Mouse (Mus musculus): Measurements from ENCODE around the gene Fkbp5. TPM values are rescaled to one million over a fixed set of nuclear protein-coding genes. Genes with fewer than 3 reads are reported as not detected.
"Not testable (repeated sequence)": the region's sequence is repeated elsewhere in the genome, so short reads cannot be mapped to it uniquely, and the experiment has no call there.

The Fkbp5 gene
- total RNA-seq (2021), result 10 to 100 TPM; 68.0 to 69.5 TPM
- polyA plus RNA-seq (2012; rRNA removed), result 24.4 and 27.1 TPM in 2 replicates
- long read RNA-seq, transcript Fkbp5-201 (11 exons, 3,543 nt), result major isoform, 49 of 67 reads
- long read RNA-seq, partial matches to known transcripts, result 3 of 67 reads
- long read RNA-seq, other reads (novel, unspliced or antisense), result 15 of 67 reads

DNA sequence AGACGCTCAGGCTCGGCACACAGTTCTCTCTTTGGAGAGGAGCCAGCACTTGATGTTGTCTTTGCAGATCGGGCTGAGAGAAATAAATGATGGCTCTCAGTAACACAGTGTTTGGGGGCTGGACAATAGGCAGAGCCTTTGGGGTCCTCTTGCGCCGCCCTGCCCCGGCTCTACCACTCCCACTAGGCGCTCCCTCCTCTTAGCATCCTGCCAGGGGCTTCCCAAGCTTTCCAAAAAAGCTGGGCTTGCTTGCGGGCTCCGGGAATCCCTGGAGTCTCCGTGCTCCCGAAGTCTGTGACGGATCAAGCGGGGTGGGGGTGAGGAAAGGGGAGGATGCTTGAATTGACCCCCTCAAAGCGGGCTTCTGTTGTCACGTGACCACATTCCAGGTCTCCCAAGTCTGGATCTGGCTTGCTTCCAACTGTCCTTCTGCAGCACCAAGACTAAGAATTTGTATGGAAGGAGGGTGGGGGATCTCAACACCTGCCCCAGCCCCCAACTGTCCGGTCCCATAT is at the start of gene Fkbp5:
TSS of gene Fkbp5 (minus strand) at position 87 of the 515 bp plus-strand sequence.
- DNase-seq, result peak; percentile 75

DNA sequence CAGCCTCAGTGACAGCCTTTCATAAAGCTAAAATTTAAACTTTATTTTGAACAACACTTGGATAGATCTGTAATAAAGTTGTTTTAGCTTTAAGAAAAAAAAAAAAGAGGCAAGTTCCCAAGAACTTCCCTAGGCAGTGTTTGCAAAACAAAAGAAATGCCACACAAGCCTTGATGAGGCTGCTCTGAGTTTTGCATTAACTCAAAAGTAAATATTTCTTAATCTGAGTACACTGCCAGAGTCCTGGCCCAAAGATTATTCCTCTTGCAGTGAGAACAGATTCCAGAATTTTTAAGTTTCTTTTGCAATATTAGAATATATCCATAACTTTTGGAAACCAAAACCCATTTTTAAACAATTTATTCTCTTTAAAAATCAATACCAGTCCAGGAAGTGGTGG is 47.9 kb upstream of the Fkbp5 start:
- no peak for DNase-seq

DNA sequence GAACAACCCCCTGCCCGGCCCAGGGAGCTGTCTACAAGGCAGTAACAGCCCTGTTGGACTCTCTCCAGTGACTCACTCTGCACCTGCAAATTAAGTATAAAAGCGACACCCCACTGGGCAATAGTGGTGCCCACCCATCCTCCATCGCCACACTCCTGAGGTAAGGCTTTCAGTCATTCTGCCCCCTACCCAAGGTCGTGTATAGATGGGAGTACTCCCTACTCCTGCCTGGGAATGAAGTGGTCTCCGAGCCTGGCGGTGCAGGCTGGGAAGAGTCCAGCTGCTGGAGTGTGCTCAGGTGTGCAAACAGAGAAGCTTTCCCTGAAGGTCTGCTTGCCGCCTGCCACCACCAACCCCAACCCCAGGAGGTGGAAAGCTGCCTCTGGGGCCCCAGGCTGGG is 44.3 kb upstream of the Fkbp5 start:
- no peak for DNase-seq

DNA sequence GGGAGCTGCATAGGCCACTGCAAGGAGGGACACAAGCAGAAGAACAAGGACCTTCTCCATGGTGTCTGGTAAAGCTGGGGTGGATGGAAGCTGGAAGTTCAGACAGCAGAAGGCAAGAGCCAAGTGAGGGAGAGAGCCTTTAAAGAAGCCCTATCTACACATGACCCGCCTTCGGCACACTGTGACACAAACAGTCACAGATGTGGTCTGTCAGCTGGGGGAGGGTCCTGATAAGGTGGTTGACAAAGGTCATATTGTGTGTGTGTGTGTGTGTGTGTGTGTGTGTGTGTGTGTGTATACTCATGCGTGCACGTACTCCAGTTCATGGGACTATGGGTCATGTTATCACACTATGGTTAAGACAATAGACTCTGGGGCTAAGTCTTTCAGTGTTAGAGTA is 43.3 kb upstream of the Fkbp5 start, which contains the start of gene Clps:
TSS of gene Clps (minus strand) at position 169 of the 400 bp plus-strand sequence.
- no peak for DNase-seq

DNA sequence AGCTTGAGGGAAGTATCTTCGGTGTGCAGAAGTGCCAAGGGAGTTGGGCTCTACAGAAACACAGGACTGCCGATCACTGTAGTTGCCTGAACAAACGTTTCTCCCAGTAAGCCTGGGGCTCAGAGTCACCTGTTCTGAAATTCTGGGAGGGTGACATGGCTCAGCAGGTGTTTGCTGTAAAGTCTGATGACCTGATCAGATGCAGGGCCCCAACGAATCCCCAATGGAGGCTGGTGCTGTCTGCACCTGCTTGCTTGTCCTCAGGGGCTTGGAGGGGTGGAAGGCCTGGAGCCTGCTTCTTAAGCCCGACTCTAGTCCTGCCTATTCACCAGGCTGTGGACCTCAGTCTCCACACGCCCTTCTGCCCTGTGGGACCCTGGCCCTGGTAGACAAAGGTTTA is 40.4 kb upstream of the Fkbp5 start:
- no peak for DNase-seq

DNA sequence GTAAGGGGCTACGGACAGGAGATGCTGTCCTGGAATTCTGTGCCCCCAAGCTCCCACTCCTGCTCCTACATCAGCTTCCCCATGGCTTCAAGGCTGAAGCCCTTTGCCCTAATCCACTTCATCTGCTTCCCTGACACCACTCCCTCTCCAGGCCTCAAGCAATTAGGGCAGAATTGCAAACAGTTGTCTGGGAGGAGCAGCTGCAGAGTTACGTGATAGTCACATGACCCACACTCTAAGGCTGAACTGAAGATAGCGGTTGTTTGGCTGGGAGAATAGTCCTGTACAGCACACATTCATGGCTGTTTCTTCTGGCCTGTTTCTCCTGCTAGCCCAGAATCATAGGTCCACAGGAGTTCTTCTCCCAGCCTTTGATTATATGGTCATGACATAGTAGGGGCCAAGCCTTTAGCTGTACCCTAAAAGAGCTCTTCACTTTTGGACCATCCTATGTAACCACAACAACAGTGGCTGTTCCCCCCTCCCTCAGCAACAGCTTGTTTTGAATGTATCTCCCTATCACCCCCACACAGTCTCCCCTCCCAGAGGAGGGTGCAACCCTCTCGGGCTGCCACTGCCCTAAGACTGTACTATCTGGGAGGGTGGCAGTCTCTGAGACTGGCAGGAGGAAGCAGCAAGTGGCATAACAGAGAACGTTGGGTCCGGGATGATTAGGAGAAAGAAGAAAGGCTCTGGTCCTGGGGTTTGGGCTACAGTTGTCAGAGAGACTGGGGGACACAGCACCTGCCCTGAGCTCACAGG is 39.5 kb upstream of the Fkbp5 start:
- DNase-seq, result no peak

DNA sequence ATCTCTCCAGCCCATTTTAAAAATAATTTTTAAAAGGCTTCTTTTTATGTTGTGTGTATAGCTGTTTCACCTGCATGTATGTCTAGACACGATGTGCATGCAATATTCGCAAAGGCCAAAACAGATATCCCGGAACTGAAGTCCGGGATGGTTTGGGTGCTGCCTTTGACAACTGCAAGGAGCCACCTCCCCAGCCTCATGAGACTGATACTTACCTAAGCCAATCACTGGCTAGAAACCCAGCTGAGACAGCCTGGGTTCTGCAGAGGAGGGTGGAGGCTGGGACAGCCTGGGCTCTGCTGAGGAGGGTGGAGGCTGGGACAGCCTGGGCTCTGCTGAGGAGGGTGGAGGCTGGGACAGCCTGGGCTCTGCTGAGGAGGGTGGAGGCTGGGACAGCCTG is 36.7 kb upstream of the Fkbp5 start:
- not testable (repeated sequence) for DNase-seq

DNA sequence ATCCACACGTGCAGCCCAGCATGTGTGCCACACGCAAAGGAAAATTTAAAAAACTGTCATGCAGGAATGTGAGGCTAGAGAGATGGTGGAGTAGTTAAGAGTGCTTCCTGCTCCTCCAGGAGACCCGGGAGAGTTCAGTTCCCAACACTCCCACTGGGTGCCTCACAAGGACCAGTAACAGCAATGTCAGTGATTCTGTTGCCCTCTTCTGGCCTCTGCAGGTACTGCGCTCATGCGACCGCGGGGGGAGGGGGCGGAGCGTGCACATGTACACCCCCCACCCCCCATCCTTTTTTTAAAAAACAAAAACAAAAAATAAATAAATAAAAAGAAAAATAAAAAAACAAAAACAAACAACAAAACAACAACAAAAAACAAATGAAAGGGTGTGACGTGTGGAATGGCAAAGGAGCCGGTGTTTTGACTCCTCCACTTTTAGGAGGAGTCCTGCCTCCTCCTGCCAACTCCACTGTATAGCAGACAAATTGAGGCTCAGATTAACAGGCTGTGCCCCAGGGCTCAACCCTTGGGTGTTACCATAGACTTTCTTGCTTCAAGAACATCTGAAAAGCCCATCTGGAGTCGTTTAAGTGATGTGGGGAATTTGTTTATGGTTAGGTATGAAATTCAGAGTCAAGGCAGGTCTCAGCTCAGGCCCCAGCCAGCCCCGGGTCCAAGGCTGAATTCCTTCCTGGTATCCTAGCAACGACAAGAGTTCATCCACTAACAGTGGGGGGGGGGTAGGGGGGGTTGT is 35.9 kb upstream of the Fkbp5 start:
- peak; percentile 74 for DNase-seq

DNA sequence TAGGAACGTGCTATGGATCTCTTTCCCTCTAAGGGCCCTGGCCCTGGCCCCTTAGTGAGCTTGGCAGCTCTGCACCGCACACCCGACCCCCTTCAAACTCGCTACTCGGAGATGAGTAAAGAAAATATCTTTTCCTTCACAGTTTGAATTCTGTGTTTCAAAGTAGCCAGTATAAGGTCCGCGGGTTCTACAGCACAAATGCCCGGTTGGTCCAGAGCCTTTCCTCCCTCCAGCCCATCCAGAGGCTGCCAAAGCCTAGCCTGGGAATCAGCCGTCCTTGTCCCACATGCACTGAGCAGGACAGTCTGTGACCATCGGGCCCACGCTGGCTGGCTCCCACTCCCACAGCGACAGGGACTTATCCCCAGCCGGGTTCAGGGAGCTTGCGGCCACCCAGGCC is 31.8 kb upstream of the Fkbp5 start, which contains the start of gene Clpsl2:
TSS of gene Clpsl2 (plus strand) at position 301 of the 400 bp plus-strand sequence.
- DNase-seq, result no peak

DNA sequence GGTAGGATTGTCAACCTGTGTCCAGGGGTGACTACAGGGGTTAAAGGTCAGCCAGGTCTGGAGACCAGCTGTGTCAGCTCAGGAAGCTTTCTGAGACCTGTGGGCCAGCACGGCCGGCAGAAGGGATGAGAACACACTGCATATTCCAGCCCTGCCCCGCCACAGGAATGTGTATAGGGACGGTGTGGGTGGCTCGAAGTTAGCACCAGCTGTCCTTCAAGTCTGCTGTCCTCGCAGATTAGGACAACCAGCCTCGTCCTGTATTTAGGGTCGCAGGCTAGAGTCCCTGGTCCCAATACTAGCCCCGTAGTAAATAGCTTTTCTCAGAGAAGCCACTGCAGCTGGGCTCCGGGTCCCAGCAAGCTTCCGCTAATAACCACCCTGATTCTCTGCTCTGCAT is 31.2 kb upstream of the Fkbp5 start:
- no peak for DNase-seq

DNA sequence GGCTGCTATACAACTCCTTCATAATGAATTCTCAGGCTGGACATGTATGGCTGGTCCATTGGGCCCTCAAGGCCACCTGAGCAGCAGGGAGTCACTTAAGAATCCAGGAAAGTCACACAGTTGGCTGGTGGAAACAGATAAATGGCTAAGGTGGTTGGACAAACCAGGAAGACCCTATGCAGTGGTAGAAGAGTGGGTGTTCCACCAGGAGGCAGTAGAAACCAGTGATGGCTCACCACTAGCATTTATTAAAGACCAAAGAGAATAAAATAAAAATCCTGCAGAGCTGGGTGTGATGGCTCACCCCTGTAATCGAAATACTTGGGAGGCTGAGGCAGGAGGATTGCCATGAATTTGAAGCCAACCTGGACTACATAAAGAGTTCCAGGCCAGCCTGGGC is 29.6 kb upstream of the Fkbp5 start:
- no peak for DNase-seq

DNA sequence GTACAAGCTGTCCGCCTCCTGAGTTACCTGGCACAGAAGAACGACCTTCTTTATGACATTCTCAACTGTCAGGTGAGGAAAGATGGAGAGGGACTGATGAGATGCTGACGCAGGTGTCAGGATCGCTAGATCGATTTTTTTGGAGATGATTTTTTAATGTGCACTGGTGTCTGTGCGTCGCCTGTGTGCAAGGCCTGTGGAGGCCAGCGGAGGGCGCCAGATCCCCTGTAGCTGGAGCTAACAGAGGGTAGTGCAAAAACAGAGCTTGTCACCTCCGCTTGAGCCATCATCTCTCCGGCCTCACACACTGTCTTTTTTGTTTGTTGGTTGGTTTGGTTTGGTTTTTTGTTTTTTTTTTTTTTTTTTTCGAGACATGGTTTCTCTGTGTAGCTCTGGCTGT is 20.6 kb upstream of the Fkbp5 start:
- no peak for DNase-seq

DNA sequence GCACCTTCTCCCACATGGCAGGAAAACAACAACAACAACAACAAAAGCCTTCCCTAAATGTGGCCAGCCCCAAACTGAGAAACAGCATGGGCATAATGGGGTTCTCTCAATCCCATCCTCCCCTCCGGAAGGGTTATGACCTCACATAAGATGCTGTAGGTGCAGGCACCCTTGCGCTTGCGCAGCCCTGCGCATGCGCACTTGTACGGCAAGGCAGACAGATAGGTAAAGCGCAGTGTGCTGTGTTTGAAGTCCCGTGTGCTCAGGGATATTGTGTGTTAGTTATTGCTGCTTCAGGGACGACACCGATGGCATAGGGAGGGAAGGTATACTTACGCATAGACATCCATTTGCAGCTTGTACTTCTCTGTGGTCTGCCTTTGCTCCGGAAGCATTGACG is 16.0 kb upstream of the Fkbp5 start:
- DNase-seq, result no peak

DNA sequence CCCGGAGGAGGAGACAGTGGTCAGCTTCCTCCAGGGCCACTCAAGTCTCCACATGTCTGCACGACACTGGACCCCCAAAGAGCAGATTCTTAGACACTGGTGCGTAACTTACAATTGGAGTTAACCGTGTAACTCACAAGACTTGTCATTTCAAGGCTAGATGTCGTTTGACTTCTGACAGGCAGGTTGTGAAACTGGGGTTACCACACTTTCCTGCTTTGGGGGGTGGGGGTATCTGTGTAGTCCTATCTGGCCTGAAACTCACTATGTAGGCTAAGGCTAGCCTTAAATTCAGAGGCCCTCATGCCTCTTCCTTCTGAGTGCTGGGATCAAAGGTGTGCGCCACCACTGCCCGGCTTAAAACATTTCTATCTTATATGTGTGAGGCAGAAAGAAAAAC is 15.2 kb upstream of the Fkbp5 start:
- DNase-seq, result no peak

DNA sequence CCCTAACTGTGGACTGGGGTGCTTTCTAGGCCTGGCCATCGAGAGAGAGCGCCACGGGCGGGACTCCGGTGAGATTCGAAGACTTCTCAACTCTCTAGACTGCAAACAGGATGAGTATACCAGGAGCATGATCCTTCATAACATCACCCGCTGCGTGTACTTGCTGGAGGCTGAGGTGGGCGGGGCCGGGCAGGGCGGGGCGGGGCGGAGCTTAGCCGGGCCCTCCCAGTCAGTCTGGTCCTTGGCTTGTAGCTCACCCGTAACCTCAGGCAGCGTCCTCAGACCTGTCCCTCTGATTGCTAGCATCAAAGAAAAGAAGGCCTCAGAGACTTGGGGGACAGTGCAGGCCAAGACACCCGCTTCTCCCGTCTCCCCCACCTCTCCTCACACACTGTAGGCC is 14.6 kb upstream of the Fkbp5 start:
- no peak for DNase-seq

DNA sequence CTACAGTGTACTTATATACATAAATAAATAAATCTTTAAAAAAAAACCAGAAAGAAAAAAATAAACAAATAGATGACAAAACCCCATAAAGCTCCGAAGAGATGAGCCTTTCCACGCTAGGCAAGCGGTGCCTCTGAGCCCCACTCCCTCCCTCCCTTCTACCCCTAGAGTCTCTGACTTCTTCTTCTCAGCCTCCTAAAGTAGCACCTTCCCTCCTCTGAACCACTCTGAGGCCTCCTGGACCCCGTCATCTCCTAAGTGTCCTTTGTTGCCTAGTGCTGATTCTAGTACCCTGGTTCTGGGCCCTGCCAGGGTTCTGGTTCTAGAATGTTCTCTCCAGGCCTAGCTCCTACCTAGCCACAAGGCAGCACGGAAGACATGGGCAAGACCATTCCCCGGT is 13.2 kb upstream of the Fkbp5 start, which contains the start of gene Armc12:
TSS of gene Armc12 (plus strand) at position 301 of the 400 bp plus-strand sequence.
- no peak for DNase-seq

DNA sequence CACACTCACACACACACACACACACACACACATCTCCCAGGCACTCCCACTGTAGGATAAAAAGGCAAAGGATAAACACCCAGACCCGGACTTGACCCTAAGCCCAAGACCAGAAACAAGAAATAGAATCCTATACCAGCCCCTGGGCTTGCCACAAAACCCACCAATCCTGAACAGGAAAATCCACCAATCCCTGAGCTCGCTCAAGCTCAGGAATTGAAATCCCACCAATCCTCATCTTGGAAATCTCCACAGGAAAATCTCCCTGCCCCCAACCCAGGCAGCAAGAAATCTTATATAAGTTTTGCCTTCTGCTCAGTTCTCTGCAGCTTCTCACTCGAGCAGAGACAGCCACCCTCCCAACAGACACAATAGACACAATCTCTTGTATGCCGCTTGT is 11.8 kb upstream of the Fkbp5 start:
- DNase-seq, result no peak

DNA sequence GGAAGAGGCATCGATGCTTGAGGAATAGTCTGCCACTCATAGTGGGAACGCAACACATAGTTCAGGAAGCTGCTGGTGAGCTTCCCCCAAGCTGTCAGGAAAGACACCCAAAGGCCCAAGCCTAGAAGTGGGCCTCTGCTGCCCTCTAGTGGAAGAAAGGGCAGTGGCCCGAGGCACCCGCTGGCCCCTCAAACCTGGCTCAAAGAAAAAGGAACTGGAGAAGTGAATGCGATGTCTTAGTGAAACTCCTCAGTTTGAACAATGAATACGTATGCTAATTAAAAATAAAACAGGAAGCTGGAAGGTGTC is 10.7 kb upstream of the Fkbp5 start:
- peak; percentile 88 for DNase-seq

DNA sequence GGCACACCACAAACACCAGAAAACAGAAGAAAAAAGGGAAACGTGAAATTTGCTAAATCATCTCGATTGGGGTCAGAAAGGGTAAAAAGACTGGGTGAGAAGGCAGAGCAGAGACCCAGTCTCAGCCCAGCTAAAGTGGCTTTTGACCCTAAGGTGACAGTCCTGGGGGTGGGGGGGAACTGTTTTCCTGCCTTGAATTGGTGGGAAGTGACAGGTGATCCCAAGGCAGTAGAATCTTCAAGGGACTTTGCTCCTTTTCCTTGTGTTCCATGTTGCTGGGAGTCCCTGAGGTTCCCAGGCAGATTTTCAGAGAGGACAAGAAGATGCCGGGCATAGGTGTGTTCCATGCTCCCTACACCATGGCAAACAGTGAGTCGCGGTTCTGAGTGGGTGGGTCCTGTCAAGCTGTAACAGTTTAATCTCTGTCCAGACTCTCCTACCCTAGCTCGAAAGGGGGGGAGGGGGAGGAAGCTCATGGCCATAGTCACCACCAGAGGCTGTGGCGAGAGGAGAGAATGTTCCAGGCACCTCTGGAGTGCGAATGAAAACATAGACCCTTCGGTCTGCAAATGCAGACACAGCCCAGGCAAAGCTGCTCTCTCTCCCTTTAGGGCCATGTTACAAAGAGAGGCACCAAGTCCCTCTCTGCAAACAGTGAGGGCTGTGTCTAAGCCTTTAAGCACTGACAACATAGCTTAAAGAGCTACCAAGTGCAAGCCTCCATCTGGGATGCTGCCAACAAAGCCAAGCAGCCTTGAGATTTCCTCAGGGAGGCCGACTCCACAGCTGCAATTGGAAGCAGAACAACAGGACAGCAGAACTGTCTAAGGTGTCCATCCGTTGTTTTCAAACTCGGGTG is 10.1 kb upstream of the Fkbp5 start:
- peak; percentile 39 for DNase-seq

DNA sequence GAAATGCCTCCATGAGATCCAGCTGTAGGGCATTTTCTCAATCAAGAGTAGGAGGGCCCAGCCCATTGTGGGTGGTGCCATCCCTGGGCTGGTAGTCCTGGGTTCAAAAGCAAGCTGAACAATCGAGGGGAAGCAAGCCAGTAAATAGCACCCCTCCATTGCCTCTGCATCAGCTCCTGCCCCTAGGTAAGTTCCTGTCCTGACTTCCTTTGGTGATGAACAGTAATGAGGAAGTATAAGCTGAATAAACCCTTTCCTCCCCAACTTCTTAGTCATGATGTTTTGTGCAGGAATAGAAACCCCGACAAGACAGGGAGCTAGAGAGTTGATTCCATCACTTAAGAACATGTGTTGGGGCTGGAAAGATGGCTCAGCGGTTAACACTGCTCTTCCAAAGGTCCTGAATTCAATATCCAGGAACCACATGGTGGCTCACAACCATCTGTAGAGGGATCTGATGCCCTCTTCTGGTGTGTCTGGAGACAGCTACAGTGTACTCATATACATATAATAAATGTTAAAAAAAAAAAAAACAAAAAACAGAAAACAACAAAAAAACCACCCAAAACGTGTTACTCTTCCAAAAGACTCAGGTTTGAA is 7.6 kb upstream of the Fkbp5 start:
- DNase-seq, result no peak

DNA sequence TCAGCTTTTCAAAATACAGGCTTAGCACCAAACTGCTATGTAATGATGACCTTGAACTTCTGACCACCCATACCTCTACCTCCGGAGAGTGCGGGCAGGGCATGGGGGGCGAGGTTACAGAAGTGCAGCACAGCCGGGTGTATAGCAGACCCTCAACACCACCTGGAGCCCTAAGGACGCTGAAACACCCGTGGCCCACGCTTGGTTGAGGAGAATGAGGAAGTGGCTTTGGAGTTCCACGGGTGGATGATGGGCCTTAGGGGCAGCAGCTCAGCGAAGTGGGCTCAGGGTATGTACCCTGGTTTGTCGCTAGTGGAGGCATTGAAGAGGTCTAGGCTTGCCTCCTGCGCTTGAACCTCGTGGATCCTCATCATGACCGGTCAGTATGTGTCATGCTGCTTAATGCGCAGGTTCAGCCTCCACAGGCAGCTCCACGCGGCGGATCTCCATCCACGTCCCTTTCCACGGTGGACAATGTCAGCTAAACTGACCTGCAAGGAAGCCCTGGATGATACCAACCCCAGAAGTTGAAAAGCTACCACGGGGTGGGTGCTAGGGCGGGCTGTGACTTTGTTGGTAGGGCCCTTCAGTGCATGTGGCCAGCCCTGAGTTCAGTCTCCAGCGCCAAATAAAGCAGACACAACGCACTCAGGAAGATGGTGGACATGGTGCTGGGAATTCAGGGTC is 6.8 kb upstream of the Fkbp5 start:
- DNase-seq, result no peak

Measured in adrenal gland, adult 2 months (tissue).